Mouse (Mus musculus) forebrain, embryonic 12.5 days (tissue): ENCODE measurements around the gene Gm10778. TPM values are rescaled to one million over a fixed set of nuclear protein-coding genes. Genes with fewer than 3 reads are reported as not detected.
"Not testable (repeated sequence)": the region's sequence is repeated elsewhere in the genome, so short reads cannot be mapped to it uniquely, and the experiment has no call there.

Source experiments
- ATAC-seq: fragments of 200-750 bp; cut with Nextera tagmentation; 2 replicates; pipeline ENCODE4 v1.8.0; 2017; ENCODE audit warnings: moderate TSS enrichment; ENCODE audit not compliant: low FRiP score
- H3K27ac ChIP-seq: fragments of 300-500 bp; sonication (generic); 2 replicates; pipeline ENCODE4 v1.5.1; 2016; ENCODE audit warnings: mild to moderate bottlenecking
- H3K27me3 ChIP-seq: fragments of 300-500 bp; sonication (generic); 2 replicates; pipeline ENCODE4 v1.6.1; 2016; ENCODE audit warnings: mild to moderate bottlenecking
- H3K36me3 ChIP-seq: fragments of 300-500 bp; sonication (generic); replicated peaks from 2 replicates; pipeline ENCODE4 v1.6.1; 2016; ENCODE audit warnings: mild to moderate bottlenecking
- H3K4me1 ChIP-seq: fragments of 300-500 bp; sonication (generic); 2 replicates; pipeline ENCODE4 v1.6.1; 2016
- H3K4me2 ChIP-seq: fragments of 300-500 bp; sonication (generic); 2 replicates; pipeline ENCODE4 v1.6.1; 2016; ENCODE audit warnings: mild to moderate bottlenecking, moderate library complexity
- H3K4me3 ChIP-seq: fragments of 300-500 bp; sonication (generic); replicated peaks from 2 replicates; pipeline ENCODE4 v1.5.1; 2016; ENCODE audit warnings: mild to moderate bottlenecking
- H3K9ac ChIP-seq: fragments of 300-500 bp; sonication (generic); 2 replicates; pipeline ENCODE4 v1.6.1; 2016; ENCODE audit warnings: mild to moderate bottlenecking
- H3K9me3 ChIP-seq: fragments of 300-500 bp; sonication (generic); 2 replicates; pipeline ENCODE4 v1.6.1; 2016
- WGBS: fragments of 180-500 bp; shearing (Covaris S2); methylation state at CpG from one replicate; pipeline ENCODE4 v1.1.7; 2016; 5-methylcytosine and 5-hydroxymethylcytosine counted together
- polyA plus RNA-seq: library from polyadenylated mRNA; unstranded; fragments of >200 nt; fragmentation: Nextera tagmentation; extraction: Ambion mirVana; gene quantifications from 2 replicates; pipeline ENCODE4 v1.2.1, GENCODE M21; 2016

Gene Gm10778
- 4.3 and 4.5 TPM in 2 replicates for polyA plus RNA-seq

GRCm38 (mm10) chr10:81648803-81649775 is at the start of gene Gm10778:
Gm10778 (plus strand) TSS chr10:81649059.
- ATAC-seq = peak; percentile 98
- H3K27ac ChIP-seq = peak within 1 kb of the TSS; percentile 76

GRCm38 (mm10) chr10:81599630-81600029 is 49.2 kb upstream of the Gm10778 start:
- Histone ChIP-seq H3K27ac (no peak overlapping the region), H3K4me1 (peaks cover 51% of the 10 kb centered on the region), H3K27me3 (peaks cover 74% of the 10 kb centered on the region), H3K4me3 (no peak overlapping the region), H3K36me3 (no peaks in the 10 kb centered on the region), H3K9me3 (no peaks in the 10 kb centered on the region), H3K4me2 (no peak overlapping the region), H3K9ac (no peak overlapping the region)
- WGBS = 75% methylated on average over 5 of the region's 5 CpGs
- ATAC-seq = no peak

More at GRCm38 (mm10) chr10:81648803-81649775, at the start of gene Gm10778:
- WGBS = 3% methylated on average over 31 of the region's 52 CpGs
- not testable (repeated sequence) for H3K4me1 ChIP-seq, H3K27me3 ChIP-seq
- Histone ChIP-seq H3K9me3 (peaks cover 16% of the 10 kb centered on the region), H3K36me3 (peaks cover 22% of the 10 kb centered on the region; the same call in 1 of the 2 replicates), H3K4me3 (peak within 1 kb of the TSS; percentile 56), H3K4me2 (peak within 1 kb of the TSS; percentile 63), H3K9ac (peak within 1 kb of the TSS; percentile 68)

- Histone ChIP-seq H3K4me3 (no peak overlapping the region), H3K27ac (no peak overlapping the region), H3K4me2 (no peak overlapping the region), H3K36me3 (no peaks in the 10 kb centered on the region), H3K9me3 (no peaks in the 10 kb centered on the region), H3K9ac (no peak overlapping the region), H3K4me1 (peaks cover 54% of the 10 kb centered on the region), H3K27me3 (peaks cover 70% of the 10 kb centered on the region)
- WGBS = 51% methylated on average over 10 of the region's 10 CpGs
- no peak for ATAC-seq
These were observed 48.8 kb upstream of the Gm10778 start for GRCm38 (mm10) chr10:81600096-81600495.

- H3K36me3 ChIP-seq = no peaks in the 10 kb centered on the region
- H3K4me2 ChIP-seq = peak within 1 kb of the TSS; percentile 48
- peak within 1 kb of the TSS; percentile 21 for H3K4me3 ChIP-seq
- WGBS = under 1% methylated on average over 28 of the region's 28 CpGs
- no peak within 1 kb of the TSS for H3K27ac ChIP-seq
- peaks cover 63% of the 10 kb centered on the region for H3K27me3 ChIP-seq
- peak; percentile 87 for ATAC-seq
- H3K9me3 ChIP-seq = no peaks in the 10 kb centered on the region
- H3K4me1 ChIP-seq = peaks cover 54% of the 10 kb centered on the region
- no peak within 1 kb of the TSS for H3K9ac ChIP-seq
These were observed 48.1 kb upstream of the Gm10778 start, which contains the start of gene Tle6 for GRCm38 (mm10) chr10:81600738-81601203. Tle6 (minus strand) TSS chr10:81601073.

GRCm38 (mm10) chr10:81601396-81601905 is 47.4 kb upstream of the Gm10778 start:
- no peak overlapping the region for H3K9ac ChIP-seq
- H3K27ac ChIP-seq = no peak overlapping the region
- 0 out of 2 replicates have a peak overlapping the region, but pooled peaks have one; percentile 21 for H3K4me3 ChIP-seq
- ATAC-seq = 0 out of 2 replicates have a peak, but pooled peaks have one; percentile 0
- H3K9me3 ChIP-seq = no peaks in the 10 kb centered on the region
- no peaks in the 10 kb centered on the region for H3K36me3 ChIP-seq
- peak overlapping the region; percentile 48 for H3K4me2 ChIP-seq
- WGBS = 15% methylated on average over 7 of the region's 7 CpGs
- peaks cover 56% of the 10 kb centered on the region for H3K27me3 ChIP-seq
- peaks cover 48% of the 10 kb centered on the region for H3K4me1 ChIP-seq

- ATAC-seq = no peak
- Histone ChIP-seq H3K27ac (no peak overlapping the region), H3K4me3 (no peak overlapping the region), H3K4me1 (peaks cover 41% of the 10 kb centered on the region), H3K9me3 (no peaks in the 10 kb centered on the region), H3K27me3 (peaks cover 43% of the 10 kb centered on the region), H3K4me2 (no peak overlapping the region), H3K36me3 (no peaks in the 10 kb centered on the region; the same call in 1 of the 2 replicates), H3K9ac (no peak overlapping the region)
- 16% methylated on average over 4 of the region's 4 CpGs for WGBS
These were observed 46.1 kb upstream of the Gm10778 start for GRCm38 (mm10) chr10:81602741-81603151.

- Histone ChIP-seq H3K4me1 (peaks cover 38% of the 10 kb centered on the region), H3K9ac (no peak overlapping the region; the same call in 1 of the 2 replicates), H3K36me3 (peaks cover 7% of the 10 kb centered on the region), H3K27me3 (peaks cover 28% of the 10 kb centered on the region), H3K27ac (no peak overlapping the region), H3K4me3 (no peak overlapping the region), H3K9me3 (no peaks in the 10 kb centered on the region), H3K4me2 (0 out of 2 replicates have a peak overlapping the region, but pooled peaks have one; percentile 76)
- ATAC-seq = no peak
- WGBS = 83% methylated on average over 12 of the region's 12 CpGs
These were observed 44.6 kb upstream of the Gm10778 start for GRCm38 (mm10) chr10:81604019-81604967.

GRCm38 (mm10) chr10:81604968-81605665 is 43.7 kb upstream of the Gm10778 start:
- H3K27ac ChIP-seq = peak overlapping the region; percentile 93
- no peak overlapping the region; the same call in 1 of the 2 replicates for H3K9ac ChIP-seq
- H3K36me3 ChIP-seq = peaks cover 9% of the 10 kb centered on the region
- peak; percentile 44 for ATAC-seq
- peaks cover 19% of the 10 kb centered on the region for H3K27me3 ChIP-seq
- peaks cover 38% of the 10 kb centered on the region for H3K4me1 ChIP-seq
- peak overlapping the region; percentile 76 for H3K4me2 ChIP-seq
- peak overlapping the region; percentile 51 for H3K4me3 ChIP-seq
- WGBS = 19% methylated on average over 29 of the region's 29 CpGs
- no peaks in the 10 kb centered on the region for H3K9me3 ChIP-seq

GRCm38 (mm10) chr10:81605666-81605973 is 43.2 kb upstream of the Gm10778 start:
- 0 out of 2 replicates have a peak, but pooled peaks have one; percentile 1 for ATAC-seq
- 4% methylated on average over 14 of the region's 14 CpGs for WGBS
- peak overlapping the region; percentile 51 for H3K4me3 ChIP-seq
- H3K27me3 ChIP-seq = peaks cover 17% of the 10 kb centered on the region
- peak overlapping the region; percentile 46 for H3K9ac ChIP-seq
- peak overlapping the region; percentile 76 for H3K4me2 ChIP-seq
- no peaks in the 10 kb centered on the region for H3K9me3 ChIP-seq
- peaks cover 9% of the 10 kb centered on the region for H3K36me3 ChIP-seq
- peak overlapping the region; percentile 93 for H3K27ac ChIP-seq
- peaks cover 35% of the 10 kb centered on the region for H3K4me1 ChIP-seq

- Histone ChIP-seq H3K9ac (peak within 1 kb of the TSS; percentile 53), H3K4me2 (peak within 1 kb of the TSS; percentile 76), H3K4me3 (peak within 1 kb of the TSS; percentile 51), H3K36me3 (peaks cover 9% of the 10 kb centered on the region), H3K27me3 (peaks cover 16% of the 10 kb centered on the region), H3K27ac (peak within 1 kb of the TSS; percentile 93), H3K4me1 (peaks cover 30% of the 10 kb centered on the region), H3K9me3 (no peaks in the 10 kb centered on the region)
- 1% methylated on average over 39 of the region's 39 CpGs for WGBS
- peak; percentile 88 for ATAC-seq
These were observed 42.7 kb upstream of the Gm10778 start, which contains the start of gene BC025920 for GRCm38 (mm10) chr10:81605974-81606751. BC025920 (plus strand) TSS chr10:81606270.
